Mouse (Mus musculus): Measurements from ENCODE around the gene Slc39a9. TPM values are rescaled to one million over a fixed set of nuclear protein-coding genes. Genes with fewer than 3 reads are reported as not detected.
A peak's percentile ranks its signal among the peaks of the same experiment; 100 is the strongest.

Slc39a9 gene
- polyA plus RNA-seq, 1 experiment = 25.9 TPM

DNA sequence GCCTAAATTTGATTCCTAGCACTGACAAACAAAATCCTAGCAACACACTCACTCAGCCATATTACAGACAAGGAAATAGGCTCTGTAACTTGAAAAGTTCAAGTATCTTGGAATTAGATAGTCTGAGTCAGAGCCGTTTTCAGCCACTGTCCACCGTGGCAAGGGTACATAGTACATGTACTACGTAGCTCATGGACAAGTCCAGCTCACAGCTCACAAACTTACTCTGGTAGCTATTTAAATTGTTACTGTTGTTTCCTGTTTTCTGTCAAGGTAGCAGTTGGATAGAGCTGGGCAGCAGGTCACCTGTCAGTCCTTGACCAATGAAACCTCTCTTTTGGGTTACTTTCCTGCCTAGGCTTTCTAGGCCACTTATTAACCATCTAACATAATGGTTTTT lies 2.7 kb downstream of the Slc39a9 start:
- TF ChIP-seq CTCF (IDR thresholded peaks at IDR 0.05; ENCODE audit: low read depth, low read length) (no peak), POLR2A (IDR thresholded peaks at IDR 0.05; ENCODE audit: borderline replicate concordance, low read depth, low read length) (no peak)
- Histone ChIP-seq H3K4me1 (ENCODE audit: control insufficient read depth, insufficient read depth, low read length) (peaks cover 15% of the 10 kb centered on the region), H3K27ac (ENCODE audit: insufficient read depth, low read depth, low read length) (no peak overlapping the region), H3K4me3 (ENCODE audit: insufficient read depth, low read length) (no peak overlapping the region)

DNA sequence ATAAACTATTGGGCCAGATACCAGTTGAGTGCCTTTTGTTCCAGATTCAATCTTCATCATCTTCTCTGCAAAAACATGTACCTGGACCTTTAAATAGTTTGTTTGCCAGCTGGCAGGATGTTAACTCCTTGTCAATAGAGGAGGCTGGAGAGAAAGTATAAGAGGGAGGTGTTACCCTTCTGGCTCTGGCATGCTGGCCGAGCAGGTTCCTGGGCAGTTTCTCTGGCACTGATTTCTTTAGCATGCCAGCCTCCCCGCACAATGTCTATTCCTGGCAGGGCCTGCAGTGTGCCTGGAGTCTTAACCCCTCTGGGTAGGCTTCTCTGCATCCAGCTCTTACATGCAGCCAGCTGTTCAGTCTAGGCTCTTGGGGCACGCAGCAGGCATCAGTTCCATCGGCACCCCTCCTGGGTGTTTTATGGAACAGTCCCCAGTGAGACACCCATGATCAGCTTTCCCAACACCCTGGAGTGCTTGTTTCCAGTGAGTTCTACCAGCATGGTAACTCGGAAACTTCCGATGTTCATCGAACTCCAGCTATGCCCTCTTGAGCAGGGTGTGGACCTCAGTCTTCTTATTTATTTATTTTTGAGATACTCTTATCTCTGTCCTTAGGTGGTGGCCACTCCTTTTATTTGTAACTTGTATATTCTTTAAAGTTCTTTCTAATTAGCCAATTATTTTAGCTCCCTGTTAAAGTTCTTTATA lies 10.4 kb downstream of the Slc39a9 start:
- no peak overlapping the region for H3K27ac ChIP-seq (ENCODE audit: insufficient read depth, low read depth, low read length)
- TF ChIP-seq CTCF (IDR thresholded peaks at IDR 0.05; ENCODE audit: low read depth, low read length) (no peak), POLR2A (IDR thresholded peaks at IDR 0.05; ENCODE audit: borderline replicate concordance, low read depth, low read length) (no peak)
- H3K4me1 ChIP-seq (ENCODE audit: control insufficient read depth, insufficient read depth, low read length) = peaks cover 2% of the 10 kb centered on the region; the same call in 1 of the 2 replicates
- H3K4me3 ChIP-seq (ENCODE audit: insufficient read depth, low read length) = no peak overlapping the region

DNA sequence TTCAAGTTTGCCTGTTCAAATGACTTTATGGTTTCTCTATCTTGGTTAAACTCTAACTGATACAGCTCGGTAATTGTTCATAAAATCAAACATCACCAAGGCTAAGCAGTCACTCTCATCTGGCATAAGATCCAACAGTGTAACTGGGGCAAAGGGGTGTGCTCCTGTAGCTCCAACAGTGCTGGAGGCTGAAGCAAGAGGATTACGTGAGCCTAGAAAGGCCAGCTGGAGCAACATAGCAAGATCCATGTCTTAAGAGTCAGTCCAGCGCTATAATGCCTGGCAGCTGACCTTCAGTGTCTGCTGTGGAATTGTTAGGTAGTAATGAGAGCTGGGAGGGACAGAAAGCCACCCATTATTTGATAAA lies 11.0 kb downstream of the Slc39a9 start:
- no peak for TF ChIP-seq CTCF (IDR thresholded peaks at IDR 0.05; ENCODE audit: low read depth, low read length)
- no peak for TF ChIP-seq POLR2A (IDR thresholded peaks at IDR 0.05; ENCODE audit: borderline replicate concordance, low read depth, low read length)

DNA sequence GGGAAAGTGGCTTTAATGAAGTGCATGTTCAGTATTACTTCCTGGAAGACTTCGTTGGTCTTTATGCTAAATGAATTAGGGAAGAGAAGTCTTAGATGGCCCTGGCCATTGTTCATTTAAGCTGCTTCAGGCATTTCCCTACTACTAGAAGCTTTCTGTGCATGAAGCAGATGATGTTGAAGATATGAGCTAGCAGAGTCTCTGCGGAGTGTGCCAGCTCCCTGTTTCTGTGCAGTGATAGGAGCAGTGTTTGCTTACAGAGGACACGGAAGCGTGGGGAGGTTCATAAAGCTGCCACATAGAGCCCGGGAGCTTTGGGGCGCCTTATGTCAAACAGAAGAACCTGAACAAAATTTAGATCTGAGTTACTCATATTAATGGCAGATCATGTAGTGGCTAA lies 15.0 kb downstream of the Slc39a9 start:
- no peak overlapping the region for H3K27ac ChIP-seq (ENCODE audit: insufficient read depth, low read depth, low read length)
- H3K4me3 ChIP-seq (ENCODE audit: insufficient read depth, low read length) = no peak overlapping the region
- peaks cover 10% of the 10 kb centered on the region for H3K4me1 ChIP-seq (ENCODE audit: control insufficient read depth, insufficient read depth, low read length)
- no peak for TF ChIP-seq CTCF (IDR thresholded peaks at IDR 0.05; ENCODE audit: low read depth, low read length)
- no peak for TF ChIP-seq POLR2A (IDR thresholded peaks at IDR 0.05; ENCODE audit: borderline replicate concordance, low read depth, low read length)

More for the DNA sequence above, 11.0 kb downstream of the Slc39a9 start:
- Histone ChIP-seq H3K27ac (ENCODE audit: insufficient read depth, low read depth, low read length) (no peak overlapping the region), H3K4me1 (ENCODE audit: control insufficient read depth, insufficient read depth, low read length) (peaks cover 2% of the 10 kb centered on the region; the same call in 1 of the 2 replicates), H3K4me3 (ENCODE audit: insufficient read depth, low read length) (no peak overlapping the region)

DNA sequence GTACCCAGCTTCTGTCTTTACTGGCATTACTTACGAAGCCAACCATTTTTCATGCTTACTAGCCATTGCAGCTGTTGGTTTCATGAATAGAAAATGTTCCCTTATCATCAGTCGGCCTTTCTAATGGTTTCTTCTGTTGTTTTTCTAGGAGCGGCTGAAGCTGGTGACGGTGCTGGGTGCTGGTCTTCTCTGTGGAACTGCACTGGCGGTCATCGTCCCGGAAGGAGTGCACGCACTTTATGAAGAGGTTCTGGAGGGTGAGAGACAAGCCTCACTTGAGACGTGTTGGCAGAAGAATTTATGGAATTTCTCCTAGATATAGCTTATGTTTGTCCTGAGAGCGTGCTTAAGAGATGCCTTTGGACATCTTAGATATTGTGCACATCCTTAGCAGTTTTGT lies 18.6 kb downstream of the Slc39a9 start:
- Histone ChIP-seq H3K4me1 (ENCODE audit: control insufficient read depth, insufficient read depth, low read length) (peaks cover 10% of the 10 kb centered on the region), H3K27ac (ENCODE audit: insufficient read depth, low read depth, low read length) (no peak overlapping the region), H3K4me3 (ENCODE audit: insufficient read depth, low read length) (no peak overlapping the region)
- TF ChIP-seq POLR2A (IDR thresholded peaks at IDR 0.05; ENCODE audit: borderline replicate concordance, low read depth, low read length) (no peak), CTCF (IDR thresholded peaks at IDR 0.05; ENCODE audit: low read depth, low read length) (no peak)

DNA sequence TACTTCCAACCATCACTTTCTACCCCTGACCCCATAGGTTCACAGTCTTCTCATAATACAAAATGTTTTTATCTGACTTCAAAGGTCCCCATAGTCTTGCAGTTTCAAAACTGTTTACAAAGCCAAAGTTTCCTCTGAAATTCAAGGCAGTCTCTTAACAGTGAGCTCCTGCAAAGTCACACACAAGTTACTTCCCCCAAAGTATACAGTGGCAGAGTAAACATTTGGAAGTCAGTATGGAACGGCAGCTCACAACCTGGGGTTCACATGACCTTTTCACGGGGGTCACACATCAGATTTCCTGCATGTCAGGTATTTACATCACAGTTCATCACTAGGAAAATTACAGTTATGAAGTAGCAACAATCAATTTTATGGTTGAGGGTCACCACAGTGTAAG lies 20.3 kb downstream of the Slc39a9 start:
- TF ChIP-seq POLR2A (IDR thresholded peaks at IDR 0.05; ENCODE audit: borderline replicate concordance, low read depth, low read length) = no peak
- TF ChIP-seq CTCF (IDR thresholded peaks at IDR 0.05; ENCODE audit: low read depth, low read length) = no peak
- Histone ChIP-seq H3K27ac (ENCODE audit: insufficient read depth, low read depth, low read length) (no peak overlapping the region), H3K4me3 (ENCODE audit: insufficient read depth, low read length) (no peak overlapping the region)

DNA sequence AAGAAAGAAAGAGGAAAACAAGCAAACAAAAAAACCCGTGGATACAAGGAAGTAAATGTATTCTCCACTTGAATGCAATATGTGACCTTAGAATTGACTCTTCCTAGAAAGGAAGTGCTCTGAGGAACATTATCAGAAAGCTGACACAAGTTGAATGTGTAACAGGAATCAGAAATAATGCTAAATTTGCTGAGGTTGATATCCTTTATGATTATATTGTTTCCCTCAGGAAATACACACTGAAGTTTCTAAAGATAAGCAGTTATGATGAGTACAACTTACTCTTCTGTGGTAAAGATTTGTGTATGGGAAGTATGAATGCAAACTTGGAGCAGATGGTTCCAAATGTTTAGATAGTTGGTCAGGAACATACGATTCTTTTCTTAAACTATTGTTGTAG lies 24.7 kb downstream of the Slc39a9 start:
- Histone ChIP-seq H3K4me1 (ENCODE audit: control insufficient read depth, insufficient read depth, low read length) (peaks cover 12% of the 10 kb centered on the region), H3K4me3 (ENCODE audit: insufficient read depth, low read length) (no peak overlapping the region), H3K27ac (ENCODE audit: insufficient read depth, low read depth, low read length) (0 out of 2 replicates have a peak overlapping the region, but pooled peaks have one; percentile 43)
- no peak for TF ChIP-seq CTCF (IDR thresholded peaks at IDR 0.05; ENCODE audit: low read depth, low read length)
- no peak for TF ChIP-seq POLR2A (IDR thresholded peaks at IDR 0.05; ENCODE audit: borderline replicate concordance, low read depth, low read length)

More for the DNA sequence above, 20.3 kb downstream of the Slc39a9 start:
- H3K4me1 ChIP-seq (ENCODE audit: control insufficient read depth, insufficient read depth, low read length) = peaks cover 17% of the 10 kb centered on the region

DNA sequence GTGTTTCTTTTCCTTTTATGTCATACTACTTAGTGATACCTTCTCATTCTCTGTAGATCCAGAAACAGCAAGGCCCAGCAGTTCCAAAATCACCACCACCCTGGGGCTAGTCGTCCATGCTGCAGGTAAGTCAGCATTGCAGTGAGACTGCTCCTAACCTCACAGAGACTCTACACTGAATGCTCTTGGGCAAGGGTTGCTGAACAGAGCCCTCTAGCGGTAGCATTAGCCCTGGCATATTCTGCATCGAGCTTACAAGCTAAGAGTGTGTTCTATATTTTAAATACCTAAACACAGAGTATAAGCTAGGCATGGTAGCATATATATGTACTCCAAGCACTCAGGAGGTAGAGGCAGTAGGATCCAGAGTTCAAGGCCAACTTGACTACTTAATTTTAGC lies 29.5 kb downstream of the Slc39a9 start:
- Histone ChIP-seq H3K4me3 (ENCODE audit: insufficient read depth, low read length) (no peak overlapping the region), H3K27ac (ENCODE audit: insufficient read depth, low read depth, low read length) (no peak overlapping the region), H3K4me1 (ENCODE audit: control insufficient read depth, insufficient read depth, low read length) (peaks cover 6% of the 10 kb centered on the region)
- TF ChIP-seq POLR2A (IDR thresholded peaks at IDR 0.05; ENCODE audit: borderline replicate concordance, low read depth, low read length) (no peak), CTCF (IDR thresholded peaks at IDR 0.05; ENCODE audit: low read depth, low read length) (peak; percentile 63)

DNA sequence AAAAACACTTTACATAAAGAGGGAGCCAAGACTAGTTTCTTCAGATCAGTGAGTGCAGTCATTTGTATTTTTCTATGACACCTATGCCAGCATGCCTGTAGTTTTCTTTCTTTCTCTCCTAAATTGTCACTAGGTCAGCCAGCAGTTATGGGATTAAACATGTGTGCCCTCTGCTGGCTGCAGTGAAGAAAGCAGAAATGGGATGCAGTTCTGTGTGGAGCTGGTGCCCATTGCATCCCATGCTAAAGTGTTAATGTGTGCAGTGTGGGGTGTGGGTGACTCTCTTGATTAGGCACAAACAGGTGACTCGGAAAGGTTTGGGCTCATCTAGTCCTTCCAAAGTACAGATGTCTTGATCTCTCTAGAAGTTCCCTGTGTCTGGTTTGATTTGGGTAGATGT lies 37.7 kb downstream of the Slc39a9 start:
- Histone ChIP-seq H3K4me3 (ENCODE audit: insufficient read depth, low read length) (no peak overlapping the region), H3K4me1 (ENCODE audit: control insufficient read depth, insufficient read depth, low read length) (no peaks in the 10 kb centered on the region), H3K27ac (ENCODE audit: insufficient read depth, low read depth, low read length) (no peak overlapping the region)
- 0 out of 2 replicates have a peak, but pooled peaks have one; percentile 21 for TF ChIP-seq CTCF (IDR thresholded peaks at IDR 0.05; ENCODE audit: low read depth, low read length)
- TF ChIP-seq POLR2A (IDR thresholded peaks at IDR 0.05; ENCODE audit: borderline replicate concordance, low read depth, low read length) = no peak

DNA sequence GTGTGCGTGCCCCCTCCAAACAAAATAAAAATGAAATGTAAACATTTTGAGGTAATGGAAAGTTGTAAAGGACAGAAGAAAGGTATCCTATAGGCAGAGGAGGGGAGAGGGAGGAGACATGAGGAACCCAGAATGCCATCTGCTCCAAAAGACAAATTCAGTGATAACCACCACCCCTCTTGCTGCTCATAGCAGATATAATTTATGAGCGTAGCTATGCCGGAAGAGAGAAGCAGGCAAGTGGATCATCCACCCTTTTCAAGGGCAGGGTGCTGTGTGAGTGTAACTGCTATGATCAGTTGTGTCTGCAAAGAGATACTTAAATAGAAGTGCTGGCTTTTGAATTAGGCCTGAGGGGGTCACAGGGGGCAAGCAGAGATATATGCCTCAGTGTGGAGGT lies 39.9 kb downstream of the Slc39a9 start:
- TF ChIP-seq POLR2A (IDR thresholded peaks at IDR 0.05; ENCODE audit: borderline replicate concordance, low read depth, low read length) (no peak), CTCF (IDR thresholded peaks at IDR 0.05; ENCODE audit: low read depth, low read length) (no peak)
- no peak overlapping the region for H3K27ac ChIP-seq (ENCODE audit: insufficient read depth, low read depth, low read length)

More for the DNA sequence above, 39.9 kb downstream of the Slc39a9 start:
- H3K4me3 ChIP-seq (ENCODE audit: insufficient read depth, low read length) = no peak overlapping the region
- H3K4me1 ChIP-seq (ENCODE audit: control insufficient read depth, insufficient read depth, low read length) = no peaks in the 10 kb centered on the region
